Mouse (Mus musculus): ENCODE data around the gene Gm13124. TPM values are rescaled to one million over a fixed set of nuclear protein-coding genes. Genes with fewer than 3 reads are reported as not detected.
"Not testable (repeated sequence)": the region's sequence is repeated elsewhere in the genome, so short reads cannot be mapped to it uniquely, and the experiment has no call there.

Gene Gm13124
- not detected for total RNA-seq (2021)

DNA sequence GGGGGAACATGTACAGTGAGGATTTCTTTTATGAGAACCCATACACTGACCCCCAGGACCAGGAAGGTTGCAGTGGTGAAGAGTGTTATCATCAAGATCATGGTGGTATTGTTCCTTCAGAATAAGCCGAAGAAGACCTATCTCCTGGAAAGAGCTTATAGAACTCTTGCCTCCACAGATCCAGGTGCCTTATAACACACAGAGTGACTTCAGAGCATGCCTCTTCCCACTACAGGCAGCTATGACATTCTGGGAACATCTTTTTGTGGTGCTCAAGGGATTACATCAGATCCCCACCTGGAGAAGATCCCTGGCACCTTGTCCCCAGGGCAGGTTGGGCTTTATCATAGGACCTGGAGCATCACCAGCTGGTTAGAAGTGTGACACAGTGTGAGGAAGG lies at the start of gene Gm13124:
Gene Gm13124, minus strand, starts transcription at position 101 of the 400 bp plus-strand sequence.
- DNase-seq (ENCODE audit: low spot score in 2 of 2), result no peak
- intact Hi-C loops (cut with DNase I), result no loop called here

DNA sequence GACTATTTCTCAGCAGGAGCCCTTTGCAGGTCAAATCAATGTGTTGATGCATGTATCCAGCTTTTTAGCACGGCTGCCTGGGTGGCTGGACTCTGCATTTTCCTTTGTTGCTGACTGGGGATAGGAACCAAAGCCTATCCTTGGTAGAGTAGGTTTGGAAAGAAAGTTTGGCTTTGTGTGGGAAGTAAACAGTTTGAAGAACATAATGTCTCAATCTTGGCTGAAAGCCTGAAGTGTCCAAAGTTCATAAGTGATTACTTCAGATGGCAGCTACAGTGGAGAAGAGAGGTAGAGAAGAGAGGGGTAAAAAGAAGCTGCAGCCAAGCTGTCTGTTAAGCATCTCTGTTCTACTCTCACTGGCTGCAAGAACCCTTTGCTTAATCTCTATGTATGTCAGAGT lies 49.7 kb upstream of the Gm13124 start:
- no peak for DNase-seq (ENCODE audit: low spot score in 2 of 2)
- intact Hi-C loops (cut with DNase I), result no loop called here

DNA sequence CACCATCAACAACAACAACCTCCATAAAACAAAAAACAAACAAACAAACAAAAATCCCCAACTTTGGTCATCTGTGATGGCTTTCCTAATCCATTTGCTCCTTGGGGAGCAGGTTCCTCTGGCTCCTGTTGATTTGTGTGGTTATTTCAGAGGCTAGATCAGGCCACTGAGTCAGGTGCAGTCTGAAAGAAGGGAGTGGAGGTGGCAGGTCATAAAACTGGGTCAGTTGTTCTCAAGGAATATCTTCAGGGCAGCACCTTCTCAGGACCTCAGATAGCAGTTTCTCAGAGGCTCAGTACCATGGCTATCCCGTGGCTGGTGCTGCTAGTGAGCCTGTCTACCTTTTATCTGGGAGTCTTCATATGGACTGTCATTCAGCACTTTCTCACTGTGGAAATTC lies 48.5 kb upstream of the Gm13124 start, which contains the start of gene Aadacl4:
Gene Aadacl4, plus strand, starts transcription at position 301 of the 400 bp plus-strand sequence.
- intact Hi-C loops (cut with DNase I), result no loop called here
- DNase-seq (ENCODE audit: low spot score in 2 of 2), result no peak

DNA sequence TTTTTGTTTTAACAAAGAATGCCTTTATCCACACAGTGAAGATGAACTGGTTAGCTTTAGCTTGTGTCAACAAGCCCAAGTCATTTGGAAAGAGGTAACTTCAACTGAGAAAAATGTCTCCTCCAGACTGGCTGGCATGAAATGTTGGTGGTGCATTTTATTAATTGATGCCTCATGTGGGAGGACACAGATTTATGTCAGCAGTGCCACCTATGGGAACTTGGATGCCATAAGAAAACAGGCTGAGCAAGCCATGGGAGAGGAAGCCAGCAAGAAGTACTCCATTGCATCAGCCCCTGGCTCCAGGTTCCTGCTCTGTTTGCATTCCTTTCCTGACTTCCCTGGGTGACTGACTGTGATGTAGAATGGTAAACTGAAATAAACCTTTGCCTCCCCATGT lies 27.9 kb upstream of the Gm13124 start:
- DNase-seq (ENCODE audit: low spot score in 2 of 2), result no peak
- intact Hi-C loops (cut with DNase I), result no loop called here

DNA sequence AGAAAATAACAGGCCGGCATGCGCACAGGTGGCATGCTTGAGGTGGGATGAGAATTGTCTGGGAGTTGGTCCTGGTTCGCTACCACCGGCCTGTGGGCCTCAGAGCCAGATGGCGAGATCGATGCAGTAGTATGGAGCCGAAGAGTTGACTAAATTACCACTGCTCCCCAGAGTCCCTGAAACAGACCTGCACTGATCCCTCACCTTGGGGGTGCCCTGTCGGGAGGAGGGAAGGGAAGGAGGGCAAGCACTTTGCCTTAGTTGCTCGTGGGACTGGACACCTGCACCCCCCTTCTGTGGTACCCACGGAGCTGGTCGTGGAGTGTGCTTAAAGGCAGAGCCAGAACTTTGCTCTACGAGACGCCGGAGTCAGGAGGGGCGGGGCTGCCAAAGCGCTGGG lies 21.3 kb upstream of the Gm13124 start:
- intact Hi-C loops (cut with DNase I); DNase-seq (ENCODE audit: low spot score in 2 of 2): not testable (repeated sequence)

DNA sequence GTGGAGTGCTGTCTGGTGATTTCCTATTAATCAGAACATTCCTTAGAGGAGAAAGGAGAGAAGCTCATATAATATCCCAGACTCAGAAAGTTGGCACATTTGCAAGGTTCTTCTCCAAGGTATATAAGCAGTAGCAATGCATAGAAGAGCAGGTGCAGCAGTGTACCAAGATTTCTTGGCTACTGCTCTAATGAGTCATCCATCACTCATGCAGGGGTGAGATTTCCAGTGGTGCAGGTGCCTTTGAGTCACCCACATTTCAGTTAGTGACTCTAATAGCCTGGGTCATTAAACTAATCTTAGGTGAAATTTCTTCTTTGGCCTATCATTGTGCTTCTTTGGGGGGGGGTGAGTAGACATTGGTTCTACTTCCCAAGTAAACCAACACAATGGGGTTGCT lies 2.8 kb upstream of the Gm13124 start:
- intact Hi-C loops (cut with DNase I), result no loop called here

DNA sequence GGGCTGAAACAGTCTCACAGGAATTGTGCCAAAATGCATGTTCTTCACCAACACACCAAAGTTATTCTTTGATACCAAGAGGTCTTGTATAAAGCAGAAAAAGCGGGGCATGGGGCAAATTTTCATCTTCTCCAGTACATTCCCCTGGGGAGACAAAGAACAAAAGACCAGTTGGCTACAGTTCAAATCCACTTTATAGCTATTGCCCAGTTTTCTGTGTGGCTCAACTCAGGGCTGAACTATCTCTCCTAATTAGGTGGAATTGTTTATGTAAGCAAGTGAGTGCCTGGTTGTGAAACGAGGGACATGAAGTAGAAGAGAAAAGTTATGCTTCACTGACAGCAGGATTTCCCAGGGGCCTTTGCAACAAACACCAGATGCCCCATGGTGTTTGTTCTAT lies 3.7 kb downstream of the Gm13124 start:
- DNase-seq (ENCODE audit: low spot score in 2 of 2), result no peak
- intact Hi-C loops (cut with DNase I), result no loop called here

More for the DNA sequence above, 2.8 kb upstream of the Gm13124 start:
- no peak for DNase-seq (ENCODE audit: low spot score in 2 of 2)

DNA sequence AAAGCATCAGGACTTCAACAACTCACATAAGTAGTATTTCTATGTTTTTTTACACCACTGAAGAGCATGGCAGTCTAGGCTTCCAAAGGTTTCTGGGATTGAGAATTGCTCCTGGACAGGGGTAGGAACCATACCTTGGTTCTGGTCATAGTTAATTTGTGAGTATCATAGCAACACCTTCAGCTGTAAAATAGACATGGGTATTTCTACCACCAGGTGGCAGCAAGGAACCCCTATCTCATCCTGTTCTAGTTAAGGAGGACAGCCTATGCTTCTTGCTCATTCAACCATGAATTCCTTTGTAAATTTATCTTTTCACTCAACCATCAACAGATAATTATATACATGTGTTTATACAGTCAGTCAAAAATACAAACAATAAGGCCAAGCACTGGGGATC lies 5.1 kb downstream of the Gm13124 start:
- no peak for DNase-seq (ENCODE audit: low spot score in 2 of 2)
- intact Hi-C loops (cut with DNase I), result no loop called here

DNA sequence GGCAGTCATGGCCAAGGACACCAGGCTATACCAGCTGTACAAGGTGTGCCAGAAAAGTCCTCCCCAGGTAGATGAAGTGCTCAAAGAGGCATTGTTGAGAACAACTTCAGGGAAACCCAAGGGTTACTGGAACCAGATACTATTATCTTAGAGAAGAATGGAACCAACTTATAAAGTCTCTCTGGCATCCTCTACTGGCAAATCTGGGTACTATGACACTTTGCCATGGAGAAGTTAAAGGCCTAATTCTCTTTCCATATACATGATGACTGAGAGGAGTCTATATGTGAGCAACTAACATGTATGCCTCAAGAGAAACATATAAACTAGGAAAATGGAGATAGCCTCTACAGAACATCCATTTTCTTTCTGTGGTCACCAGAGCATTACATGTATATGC lies 13.8 kb downstream of the Gm13124 start:
- intact Hi-C loops (cut with DNase I), result no loop called here
- no peak for DNase-seq (ENCODE audit: low spot score in 2 of 2)

DNA sequence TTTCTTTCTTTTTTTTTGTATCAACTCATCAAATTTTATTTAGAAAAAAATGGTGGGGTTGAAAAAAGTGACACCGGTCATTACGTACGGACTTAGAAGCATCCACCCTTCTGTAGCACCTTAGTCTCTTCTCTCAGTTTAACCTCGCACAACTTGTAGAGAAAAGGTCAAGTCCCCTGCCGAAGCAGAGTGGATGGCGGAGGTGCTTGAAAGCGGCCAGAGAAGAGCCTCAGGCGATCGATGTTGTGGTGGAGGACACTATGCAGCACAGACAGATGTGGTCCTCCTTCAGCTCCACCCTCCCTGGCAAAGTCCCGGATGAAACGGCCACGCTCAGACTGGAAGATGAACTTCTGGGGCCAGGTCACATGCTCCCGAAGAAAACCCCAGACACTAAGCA lies 19.6 kb downstream of the Gm13124 start:
- DNase-seq (ENCODE audit: low spot score in 2 of 2); intact Hi-C loops (cut with DNase I): not testable (repeated sequence)

DNA sequence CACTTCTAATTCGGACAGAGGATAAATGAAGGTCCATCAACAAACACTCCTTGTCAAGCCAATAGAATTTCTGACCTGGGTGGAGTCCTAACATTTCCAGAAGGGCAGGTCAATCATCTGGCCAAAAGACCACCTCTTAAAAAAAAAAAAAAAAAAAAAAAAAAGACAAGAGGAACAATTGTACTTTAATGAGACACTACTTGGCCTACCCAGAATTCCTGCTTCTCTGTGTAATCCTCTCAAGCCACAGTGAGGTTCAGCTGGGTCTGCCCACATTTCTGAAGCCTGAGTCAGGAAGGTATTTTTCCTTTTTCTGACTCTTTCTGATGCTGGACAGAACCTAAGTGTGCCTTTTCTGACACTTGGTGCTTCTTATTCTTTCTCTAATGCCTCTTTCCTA lies 20.2 kb downstream of the Gm13124 start:
- intact Hi-C loops (cut with DNase I), result no loop called here
- no peak for DNase-seq (ENCODE audit: low spot score in 2 of 2)

DNA sequence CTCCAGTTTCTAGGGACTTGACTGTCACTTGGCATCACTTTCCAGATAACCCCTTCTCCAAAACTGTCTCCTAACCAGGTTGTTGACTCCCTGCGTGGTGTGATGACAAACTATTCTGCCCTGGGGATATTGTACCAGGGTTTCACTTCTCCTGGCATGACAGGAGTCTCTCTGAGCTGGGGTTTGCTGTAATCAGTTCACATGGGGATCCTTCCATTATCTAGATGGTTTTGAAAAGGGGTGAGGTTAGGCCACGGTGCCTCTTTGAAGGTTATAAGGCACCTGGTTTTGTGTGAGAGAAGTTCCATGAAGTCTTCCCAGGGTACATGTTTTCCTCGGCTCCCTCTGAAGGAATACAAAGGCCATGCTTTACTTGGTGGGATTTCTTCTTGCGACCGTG lies 45.4 kb downstream of the Gm13124 start, which contains the start of gene 9430007A20Rik:
Gene 9430007A20Rik, plus strand, starts transcription at position 301 of the 400 bp plus-strand sequence.
- intact Hi-C loops (cut with DNase I), result no loop called here
- DNase-seq (ENCODE audit: low spot score in 2 of 2), result no peak

DNA sequence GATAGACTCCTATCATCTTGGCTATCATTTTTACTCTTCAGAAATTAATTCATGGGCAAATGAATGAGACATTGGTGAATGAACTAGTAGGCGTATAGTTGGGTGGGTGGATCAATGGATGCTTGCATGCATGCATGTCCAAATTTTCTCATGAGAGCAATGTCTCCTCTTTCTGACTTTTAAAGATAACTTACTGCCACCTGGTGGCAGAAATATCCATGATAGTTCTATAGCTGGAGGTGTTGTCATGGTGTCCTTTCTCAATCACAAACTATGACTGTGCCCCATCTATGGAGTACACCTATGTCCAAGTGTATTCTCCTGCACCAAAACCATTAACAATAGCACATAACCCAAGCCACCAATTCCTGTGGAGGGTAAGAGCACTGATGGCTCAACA lies 58.4 kb downstream of the Gm13124 start:
- DNase-seq (ENCODE audit: low spot score in 2 of 2), result no peak
- intact Hi-C loops (cut with DNase I), result no loop called here

Other genes with a start within 250 kb of the Gm13124 start
- not detected for gene Gm13128, start 234.9 kb downstream of the Gm13124 start, total RNA-seq (2021)
- gene Gm13119, start 207.2 kb downstream of the Gm13124 start, total RNA-seq (2021), result not detected
- gene Pramef20, start 187.2 kb downstream of the Gm13124 start, total RNA-seq (2021), result not detected
- not detected for gene Pramef12, start 156.7 kb downstream of the Gm13124 start, total RNA-seq (2021)
- not detected for gene 1700012P22Rik, start 126.4 kb downstream of the Gm13124 start, total RNA-seq (2021)
- not detected for gene Gm9944, start 111.8 kb downstream of the Gm13124 start, total RNA-seq (2021)
- gene Aadacl3, start 101.4 kb downstream of the Gm13124 start, total RNA-seq (2021), result not detected
- not detected for gene 9430007A20Rik, start 45.3 kb downstream of the Gm13124 start, total RNA-seq (2021)
- gene Aadacl4, start 48.6 kb upstream of the Gm13124 start, total RNA-seq (2021), result not detected
- not detected for gene Gm436, start 121.2 kb upstream of the Gm13124 start, total RNA-seq (2021)
- not detected for gene Gm13178, start 156.3 kb upstream of the Gm13124 start, total RNA-seq (2021)
- not detected for gene Gm438, start 221.4 kb upstream of the Gm13124 start, total RNA-seq (2021)

Data from left cerebral cortex, postnatal 36 days (tissue).